In the genomic region with DNA sequence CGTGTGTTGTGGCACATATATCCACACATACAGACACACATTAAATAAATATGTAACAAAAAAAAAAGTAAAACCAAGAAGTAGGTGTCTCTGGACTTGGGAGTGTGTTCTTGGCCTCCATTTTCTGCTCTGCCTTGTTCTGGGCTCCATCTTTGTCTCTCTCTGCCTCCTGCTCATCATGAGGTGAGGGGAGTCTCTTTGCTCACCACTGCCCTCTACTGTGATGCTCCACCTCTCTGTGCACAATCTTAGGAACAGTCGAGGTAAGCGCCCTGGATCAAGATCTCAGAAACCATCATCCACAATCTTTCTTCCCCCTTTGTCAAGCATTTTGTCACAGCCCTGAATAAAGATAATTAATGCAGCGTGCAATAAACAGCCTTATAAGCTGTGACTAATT, we compare ENCODE assay signal across 10 mouse cellular contexts.
"Had no signal": no experiment of that assay in that cellular context is flagged by ENCODE, and none has a peak within 500 bp of the region (broad histone marks: within the 10 kb centered on the region; RNA-seq: fewer than 3 reads in every experiment).

No protein-coding gene starts in this region.

- ATAC-seq: midbrain, embryonic 13.5 days had no signal

- H3K36me3 ChIP-seq: limb, embryonic 10.5 days; lung, embryonic 15.5 days; midbrain, embryonic 13.5 days had no signal

- H3K4me1 ChIP-seq: lung, embryonic 15.5 days; midbrain, embryonic 13.5 days had no signal

- H3K9ac ChIP-seq: lung, embryonic 15.5 days; midbrain, embryonic 13.5 days had no signal

- H3K27ac ChIP-seq: left cerebral cortex, adult 2 months; limb, embryonic 10.5 days; lung, embryonic 15.5 days; macrophage; midbrain, embryonic 13.5 days had no signal

- H3K27me3 ChIP-seq: lung, embryonic 15.5 days; midbrain, embryonic 13.5 days had no signal

- H3K4me3 ChIP-seq: left cerebral cortex, adult 2 months; limb, embryonic 10.5 days; lung, embryonic 15.5 days; midbrain, embryonic 13.5 days had no signal

- H3K9me3 ChIP-seq: limb, embryonic 10.5 days; lung, embryonic 15.5 days; midbrain, embryonic 13.5 days had no signal

- H3K4me2 ChIP-seq: liver, embryonic 11.5 days; lung, embryonic 15.5 days; midbrain, embryonic 13.5 days had no signal

- DNase-seq: kidney, adult 9 months; kidney, postnatal 10 days; lung, postnatal 14 days; thymus, postnatal 4 days had no signal
